Mouse (Mus musculus) heart, postnatal 0 days (tissue): ENCODE results near the gene Dennd1a.

Experiments
- CTCF ChIP-seq: IDR thresholded peaks from 2 replicates; pipeline ENCODE4 v1.5.1; 2016; ENCODE audit warnings: antibody characterized with exemption, control low read depth, low read depth
- EP300 ChIP-seq: IDR thresholded peaks from 2 replicates; pipeline ENCODE4 v1.6.1; 2016; ENCODE audit warnings: antibody characterized with exemption, low read depth

GRCm38 (mm10) chr2:37969713-37970485 lies 317.3 kb downstream of the Dennd1a start:
- TF ChIP-seq CTCF, result no peak
- no peak for TF ChIP-seq EP300
